ENCODE assay signal across 9 mouse cellular contexts in genomic region chr15:51635129-51635920, GRCm38 (mm10).
DNase-seq lines count a peak whose midpoint lies in the region; ATAC-seq and TF ChIP-seq lines count a peak whose summit lies in the region.
"Had no signal": no experiment of that assay in that cellular context is flagged by ENCODE, and none has a peak within 500 bp of the region (broad histone marks: within the 10 kb centered on the region; RNA-seq: fewer than 3 reads in every experiment).

No protein-coding gene starts in this region.

- peak overlapping the region; percentile 36 for H3K4me2 ChIP-seq in kidney, postnatal 0 days (ENCODE audit: low read length)
- H3K4me2 ChIP-seq in forebrain, embryonic 14.5 days (ENCODE audit: low read length): peak overlapping the region; percentile 35
- peak overlapping the region; percentile 50 for H3K4me2 ChIP-seq in midbrain, embryonic 14.5 days (ENCODE audit: low read length)
- H3K4me2 ChIP-seq: liver, embryonic 12.5 days had no signal

- 37% methylated on average over 21 of the region's 21 CpGs for WGBS in kidney, postnatal 0 days
- WGBS in forebrain, embryonic 14.5 days: 6% methylated on average over 21 of the region's 21 CpGs
- WGBS in midbrain, embryonic 14.5 days: 24% methylated on average over 21 of the region's 21 CpGs

- H3K27ac ChIP-seq in kidney, postnatal 0 days: no peak overlapping the region
- peak overlapping the region; percentile 61 for H3K27ac ChIP-seq in forebrain, embryonic 14.5 days (ENCODE audit: low read depth, low read length)
- H3K27ac ChIP-seq in midbrain, embryonic 14.5 days (replicated peaks; ENCODE audit: low read depth, low read length): no peak overlapping the region; the same call in 1 of the 2 replicates
- H3K27ac ChIP-seq: liver, embryonic 12.5 days had no signal

- no peak for ATAC-seq in kidney, postnatal 0 days (replicated peaks; ENCODE audit: low FRiP score, low read depth)
- ATAC-seq in forebrain, embryonic 14.5 days: peak; percentile 82
- peak; percentile 46; the same call in 1 of the 2 replicates for ATAC-seq in midbrain, embryonic 14.5 days (ENCODE audit: low FRiP score, low TSS enrichment)
- ATAC-seq: liver, embryonic 12.5 days had no signal

- no peak overlapping the region for H3K9ac ChIP-seq in kidney, postnatal 0 days (ENCODE audit: low read depth, low read length)
- no peak overlapping the region; the same call in 1 of the 2 replicates for H3K9ac ChIP-seq in forebrain, embryonic 14.5 days (ENCODE audit: low read length)
- H3K9ac ChIP-seq in midbrain, embryonic 14.5 days (replicated peaks; ENCODE audit: low read length): peak overlapping the region; percentile 29; the same call in 1 of the 2 replicates
- H3K9ac ChIP-seq: liver, embryonic 12.5 days had no signal

- no peak overlapping the region for H3K4me3 ChIP-seq in kidney, postnatal 0 days (replicated peaks; ENCODE audit: low read depth, low read length)
- H3K4me3 ChIP-seq in forebrain, embryonic 14.5 days (ENCODE audit: low read depth, low read length): peak overlapping the region; percentile 8; the same call in 1 of the 2 replicates
- H3K4me3 ChIP-seq in midbrain, embryonic 14.5 days (replicated peaks; ENCODE audit: low read depth, low read length): peak overlapping the region; percentile 13; the same call in 1 of the 2 replicates
- H3K4me3 ChIP-seq: liver, embryonic 12.5 days had no signal

- no peaks in the 10 kb centered on the region for H3K27me3 ChIP-seq in kidney, postnatal 0 days (ENCODE audit: insufficient read depth, low read length)
- no peaks in the 10 kb centered on the region for H3K27me3 ChIP-seq in forebrain, embryonic 14.5 days (replicated peaks; ENCODE audit: control insufficient read depth, insufficient read depth, low read length)
- no peaks in the 10 kb centered on the region for H3K27me3 ChIP-seq in midbrain, embryonic 14.5 days (ENCODE audit: control insufficient read depth, insufficient read depth, low read length)
- H3K27me3 ChIP-seq: liver, embryonic 12.5 days had no signal

- no peaks in the 10 kb centered on the region for H3K4me1 ChIP-seq in kidney, postnatal 0 days (replicated peaks; ENCODE audit: insufficient read depth, low read length)
- peaks cover 11% of the 10 kb centered on the region; the same call in 1 of the 2 replicates for H3K4me1 ChIP-seq in forebrain, embryonic 14.5 days (ENCODE audit: control insufficient read depth, insufficient read depth, low read length)
- peaks cover 9% of the 10 kb centered on the region for H3K4me1 ChIP-seq in midbrain, embryonic 14.5 days (ENCODE audit: control insufficient read depth, insufficient read depth, low read length)
- H3K4me1 ChIP-seq: liver, embryonic 12.5 days had no signal

- DNase-seq in kidney, postnatal 0 days (ENCODE audit: low spot score): no peak
- no peak for DNase-seq in kidney, adult 11 months
- peak; percentile 75 to 78 for DNase-seq in cerebellum, postnatal 10 days
- DNase-seq in forebrain, embryonic 14.5 days (ENCODE audit: low spot score): peak; percentile 89
- peak; percentile 69 for DNase-seq in midbrain, embryonic 14.5 days
- no peak for DNase-seq in spleen, adult 18-20 months
- DNase-seq in urinary bladder, postnatal 4 days (ENCODE audit: low spot score in 2 of 2): no peak
- no peak for DNase-seq in lung, postnatal 25 days (ENCODE audit: low spot score)

- no peaks in the 10 kb centered on the region for H3K9me3 ChIP-seq in kidney, postnatal 0 days (replicated peaks; ENCODE audit: low read length)
- H3K9me3 ChIP-seq in forebrain, embryonic 14.5 days (replicated peaks; ENCODE audit: control insufficient read depth, low read length): no peaks in the 10 kb centered on the region
- no peaks in the 10 kb centered on the region for H3K9me3 ChIP-seq in midbrain, embryonic 14.5 days (ENCODE audit: control insufficient read depth, low read length)
- H3K9me3 ChIP-seq: liver, embryonic 12.5 days had no signal

- TF ChIP-seq CTCF in kidney, postnatal 0 days (IDR thresholded peaks at IDR 0.05; ENCODE audit: low read depth): no peak

- H3K36me3 ChIP-seq in kidney, postnatal 0 days (ENCODE audit: insufficient read depth, low read length): no peaks in the 10 kb centered on the region
- H3K36me3 ChIP-seq in forebrain, embryonic 14.5 days (ENCODE audit: control insufficient read depth, insufficient read depth, low read length): no peaks in the 10 kb centered on the region
- no peaks in the 10 kb centered on the region for H3K36me3 ChIP-seq in midbrain, embryonic 14.5 days (ENCODE audit: control insufficient read depth, insufficient read depth, low read length)
- H3K36me3 ChIP-seq: liver, embryonic 12.5 days had no signal

Comparison
In these comparisons a context has a peak if more than half of its experiments do, and no peak if none do; other contexts are left out.
1. DNase-seq: peak in cerebellum, postnatal 10 days (2 of 2), forebrain, embryonic 14.5 days (single experiment) and midbrain, embryonic 14.5 days (single experiment); none in kidney, postnatal 0 days (single experiment), kidney, adult 11 months (single experiment), spleen, adult 18-20 months (0 of 2), urinary bladder, postnatal 4 days (0 of 2) and lung, postnatal 25 days (single experiment).
2. Peak in every context shown above with its lines, with median percentiles within 50 percentile points of each other: H3K4me2 ChIP-seq.